ENCODE assay signal across 12 mouse cellular contexts in the genomic region with DNA sequence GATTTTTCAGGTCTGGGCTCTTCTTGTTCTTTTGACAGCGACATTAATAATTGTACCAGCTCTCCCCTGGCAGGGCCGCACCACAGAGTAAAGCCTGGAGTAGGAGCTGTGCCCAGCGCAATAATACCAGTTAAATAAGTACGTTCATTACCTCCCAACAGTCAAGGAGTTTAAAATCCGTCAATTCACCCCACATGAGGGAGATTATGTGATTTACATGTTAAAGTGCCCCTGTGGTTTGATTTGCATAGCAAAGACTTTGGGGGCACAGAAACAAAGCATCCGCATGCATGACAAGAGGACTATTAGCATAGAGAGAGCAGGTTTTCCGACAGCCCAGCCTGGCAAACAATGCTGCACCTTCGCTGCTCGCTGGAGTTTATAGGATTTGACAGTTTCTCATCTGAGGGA.
DNase-seq lines count a peak whose midpoint lies in the region; ATAC-seq lines count a peak whose summit lies in the region.
"Had no signal": no experiment of that assay in that cellular context is flagged by ENCODE, and none has a peak within 500 bp of the region (broad histone marks: within the 10 kb centered on the region; RNA-seq: fewer than 3 reads in every experiment).

No protein-coding gene starts in this region.

- ATAC-seq in lung, embryonic 16.5 days (ENCODE audit: low read depth) = no peak
- peak; percentile 85 for ATAC-seq in hindbrain, embryonic 16.5 days
- ATAC-seq in intestine, embryonic 16.5 days = no peak

- peak; percentile 20 for DNase-seq in embryo, embryonic 11 days
- DNase-seq in embryo, embryonic 10 days (ENCODE audit: low spot score) = no peak
- DNase-seq in lung, postnatal 25 days (ENCODE audit: low spot score) = no peak
- peak; percentile 48 for DNase-seq in retina, embryonic 14.5 days (ENCODE audit: low spot score)
- no peak for DNase-seq in frontal cortex, postnatal 25 days (ENCODE audit: low spot score in 2 of 2)
- DNase-seq: heart, adult 11 months; layer of hippocampus, postnatal 36 days; thymus, adult 18-20 months had no signal

- peak overlapping the region; percentile 20; the same call in 1 of the 2 replicates for H3K4me2 ChIP-seq in lung, embryonic 16.5 days (ENCODE audit: low read depth, low read length)
- peak overlapping the region; percentile 53 for H3K4me2 ChIP-seq in hindbrain, embryonic 16.5 days (ENCODE audit: low read length)
- no peak overlapping the region for H3K4me2 ChIP-seq in intestine, embryonic 16.5 days (ENCODE audit: low read depth, low read length)
- H3K4me2 ChIP-seq: lung, embryonic 15.5 days had no signal

- H3K36me3 ChIP-seq in lung, embryonic 16.5 days (ENCODE audit: control insufficient read depth, insufficient read depth, low read length) = no peaks in the 10 kb centered on the region
- H3K36me3 ChIP-seq in hindbrain, embryonic 16.5 days (ENCODE audit: control insufficient read depth, insufficient read depth, low read length) = no peaks in the 10 kb centered on the region
- H3K36me3 ChIP-seq in intestine, embryonic 16.5 days (ENCODE audit: control insufficient read depth, insufficient read depth, low read length) = no peaks in the 10 kb centered on the region
- H3K36me3 ChIP-seq: lung, embryonic 15.5 days had no signal

- H3K4me3 ChIP-seq in lung, embryonic 16.5 days (ENCODE audit: low read length) = no peak overlapping the region
- peak overlapping the region; percentile 18 for H3K4me3 ChIP-seq in hindbrain, embryonic 16.5 days (ENCODE audit: low read length)
- no peak overlapping the region for H3K4me3 ChIP-seq in intestine, embryonic 16.5 days (ENCODE audit: low read length)
- H3K4me3 ChIP-seq: lung, embryonic 15.5 days had no signal

- H3K4me1 ChIP-seq in lung, embryonic 16.5 days (replicated peaks; ENCODE audit: control insufficient read depth, insufficient read depth, low read length) = no peaks in the 10 kb centered on the region
- peaks cover 10% of the 10 kb centered on the region for H3K4me1 ChIP-seq in hindbrain, embryonic 16.5 days (ENCODE audit: control insufficient read depth, insufficient read depth, low read depth, low read length)
- H3K4me1 ChIP-seq in intestine, embryonic 16.5 days (ENCODE audit: control insufficient read depth, insufficient read depth, low read length) = no peaks in the 10 kb centered on the region
- H3K4me1 ChIP-seq: lung, embryonic 15.5 days had no signal

- 30% methylated on average over 9 of the region's 9 CpGs for WGBS in lung, embryonic 16.5 days
- WGBS in hindbrain, embryonic 16.5 days = 7% methylated on average over 9 of the region's 9 CpGs
- 27% methylated on average over 9 of the region's 9 CpGs for WGBS in intestine, embryonic 16.5 days

- no peak overlapping the region for H3K9ac ChIP-seq in lung, embryonic 16.5 days (ENCODE audit: low read length)
- peak overlapping the region; percentile 43; the same call in 1 of the 2 replicates for H3K9ac ChIP-seq in hindbrain, embryonic 16.5 days (ENCODE audit: low read depth, low read length)
- H3K9ac ChIP-seq in intestine, embryonic 16.5 days (ENCODE audit: low read depth, low read length) = no peak overlapping the region
- H3K9ac ChIP-seq: lung, embryonic 15.5 days had no signal

- H3K27ac ChIP-seq in lung, embryonic 16.5 days (ENCODE audit: low read length) = no peak overlapping the region
- H3K27ac ChIP-seq in hindbrain, embryonic 16.5 days (ENCODE audit: low read depth, low read length) = peak overlapping the region; percentile 66
- no peak overlapping the region for H3K27ac ChIP-seq in intestine, embryonic 16.5 days (ENCODE audit: low read length)
- H3K27ac ChIP-seq: lung, embryonic 15.5 days had no signal

- H3K27me3 ChIP-seq in lung, embryonic 16.5 days (ENCODE audit: control insufficient read depth, insufficient read depth, low read depth, low read length) = no peaks in the 10 kb centered on the region
- H3K27me3 ChIP-seq in hindbrain, embryonic 16.5 days (replicated peaks; ENCODE audit: control insufficient read depth, insufficient read depth, low read length) = no peaks in the 10 kb centered on the region
- H3K27me3 ChIP-seq in intestine, embryonic 16.5 days (replicated peaks; ENCODE audit: control insufficient read depth, insufficient read depth, low read length) = no peaks in the 10 kb centered on the region
- H3K27me3 ChIP-seq: lung, embryonic 15.5 days had no signal

- no peaks in the 10 kb centered on the region for H3K9me3 ChIP-seq in lung, embryonic 16.5 days (ENCODE audit: control insufficient read depth, low read length)
- no peaks in the 10 kb centered on the region for H3K9me3 ChIP-seq in hindbrain, embryonic 16.5 days (ENCODE audit: control insufficient read depth, low read length)
- no peaks in the 10 kb centered on the region for H3K9me3 ChIP-seq in intestine, embryonic 16.5 days (ENCODE audit: control insufficient read depth, low read length)
- H3K9me3 ChIP-seq: lung, embryonic 15.5 days had no signal

Comparison
In these comparisons a context has a peak if more than half of its experiments do, and no peak if none do; other contexts are left out.
1. DNase-seq: peak in embryo, embryonic 11 days (single experiment) and retina, embryonic 14.5 days (single experiment); none in embryo, embryonic 10 days (single experiment), lung, postnatal 25 days (single experiment) and frontal cortex, postnatal 25 days (0 of 2).